Mouse (Mus musculus) G1E (cell line): Measurements from ENCODE around the gene Igsf3.

Experiments
- CTCF ChIP-seq: IDR thresholded peaks from 2 replicates; pipeline ENCODE4 v1.5.1; 2012; ENCODE audit warnings: low read depth, low read length, inconsistent platforms, mixed read lengths
- GATA1 ChIP-seq: IDR thresholded peaks from 2 replicates; pipeline ENCODE4 v1.6.1; 2012; ENCODE audit warnings: borderline replicate concordance, low read length, inconsistent platforms, mixed read lengths
- POLR2AphosphoS5 ChIP-seq: IDR thresholded peaks from 2 replicates; pipeline ENCODE4 v1.6.1; 2012; ENCODE audit warnings: low read depth, low read length, inconsistent platforms; ENCODE audit not compliant: insufficient replicate concordance
- TAL1 ChIP-seq: conservative IDR thresholded peaks from 2 replicates; pipeline ENCODE4 v1.6.1; 2012; ENCODE audit warnings: low read depth, low read length, inconsistent platforms, mixed read lengths

GRCm38 (mm10) chr3:101349542-101350307, 27.2 kb upstream of the Igsf3 start:
- TF ChIP-seq CTCF (no peak), GATA1 (no peak), POLR2AphosphoS5 (no peak), TAL1 (0 out of 2 replicates have a peak, but pooled peaks have one; percentile 17)
